Mouse (Mus musculus) CH12.LX (cell line): ENCODE data around the gene Abcd2. TPM values are rescaled to one million over a fixed set of nuclear protein-coding genes. Genes with fewer than 3 reads are reported as not detected.

ENCODE experiments used
- DNase-seq: peaks from one replicate; pipeline ENCODE4 v3.0.0-alpha.2; 2013; ENCODE audit errors: extremely low read depth
- H3K27ac ChIP-seq: 2 replicates; pipeline ENCODE4 v1.5.1; 2012; ENCODE audit warnings: low read depth, mild to moderate bottlenecking, control low read depth, moderate library complexity; ENCODE audit not compliant: insufficient read depth
- H3K27me3 ChIP-seq: replicated peaks from 2 replicates; pipeline ENCODE3; 2012; ENCODE audit warnings: inconsistent platforms
- H3K36me3 ChIP-seq, 2 experiments: replicated peaks in 1 of 2; 2 replicates each; pipeline versions ENCODE3 to v1.6.1; 2012; ENCODE audit warnings: inconsistent platforms in 1 of 2, low read length in 1 of 2, mild to moderate bottlenecking in 1 of 2, mixed read lengths in 1 of 2, moderate library complexity in 1 of 2; ENCODE audit not compliant: control insufficient read depth in 1 of 2, insufficient read depth in 1 of 2
- H3K4me1 ChIP-seq, 2 experiments: 2 replicates each; pipeline ENCODE4 v1.6.1; 2012; ENCODE audit warnings: inconsistent platforms in 1 of 2, moderate library complexity in 1 of 2; ENCODE audit not compliant: insufficient read depth in 2 of 2, control insufficient read depth in 1 of 2
- H3K4me2 ChIP-seq: 2 replicates; pipeline ENCODE4 v1.6.1; 2012; ENCODE audit warnings: low read depth, mild to moderate bottlenecking, control low read depth; ENCODE audit not compliant: poor library complexity, insufficient read depth, severe bottlenecking
- H3K4me3 ChIP-seq, 3 experiments: fragments of 150-350 bp in 1 of 3; sonication (generic) in 1 of 3; replicated peaks in 1 of 3; 2 replicates each; pipeline versions ENCODE3 to v1.5.1; 2011 to 2012; ENCODE audit warnings: low read depth in 2 of 3, low read length in 2 of 3, mild to moderate bottlenecking in 2 of 3, moderate library complexity in 2 of 3, control low read depth in 1 of 3, improper control_type of control experiment in 1 of 3, inconsistent platforms in 1 of 3, mixed read lengths in 1 of 3; ENCODE audit not compliant: poor library complexity in 1 of 3
- H3K79me2 ChIP-seq: replicated peaks from 2 replicates; pipeline ENCODE4 v1.6.1; 2012; ENCODE audit warnings: mild to moderate bottlenecking, moderate library complexity; ENCODE audit not compliant: control insufficient read depth, poor library complexity, insufficient read depth, severe bottlenecking; ENCODE audit errors: extremely low read depth
- H3K9ac ChIP-seq: 2 replicates; pipeline ENCODE4 v1.6.1; 2012; ENCODE audit warnings: low read depth, mild to moderate bottlenecking, control low read depth, moderate library complexity; ENCODE audit not compliant: insufficient read depth
- H3K9me3 ChIP-seq: replicated peaks from 2 replicates; pipeline ENCODE3; 2012; ENCODE audit warnings: low read length, inconsistent platforms, mixed read lengths
- CHD1 ChIP-seq: IDR thresholded peaks from 2 replicates; pipeline ENCODE4 v1.6.1; 2012; ENCODE audit warnings: low read depth, low read length, improper control_type of control experiment, inconsistent platforms
- CTCF ChIP-seq, 2 experiments: IDR thresholded peaks in 1 of 2; conservative IDR thresholded peaks in 1 of 2; 2 replicates each; pipeline ENCODE4 v1.5.1; 2011 to 2012; ENCODE audit warnings: low read depth in 2 of 2, low read length in 2 of 2, improper control_type of control experiment in 1 of 2, inconsistent platforms in 1 of 2, mild to moderate bottlenecking in 1 of 2, moderate library complexity in 1 of 2
- GABPA ChIP-seq: IDR thresholded peaks from 2 replicates; pipeline ENCODE4 v1.6.1; 2012; ENCODE audit warnings: low read depth, low read length, improper control_type of control experiment, inconsistent platforms; ENCODE audit not compliant: insufficient replicate concordance
- JUN ChIP-seq: IDR thresholded peaks from 2 replicates; pipeline ENCODE4 v1.6.1; 2011; ENCODE audit warnings: low read depth, mild to moderate bottlenecking, low read length, improper control_type of control experiment, moderate library complexity; ENCODE audit not compliant: insufficient read depth
- MAX ChIP-seq: IDR thresholded peaks from 2 replicates; pipeline ENCODE4 v1.6.1; 2011; ENCODE audit warnings: low read length, improper control_type of control experiment
- NRF1 ChIP-seq: IDR thresholded peaks from 2 replicates; pipeline ENCODE4 v1.6.1; 2014; ENCODE audit warnings: low read depth, mild to moderate bottlenecking, inconsistent platforms, low read length, improper control_type of control experiment, moderate library complexity
- PAX5 ChIP-seq: IDR thresholded peaks from 2 replicates; pipeline ENCODE4 v1.6.1; 2012; ENCODE audit warnings: low read length, inconsistent platforms, mixed read lengths
- POLR2A ChIP-seq: IDR thresholded peaks from 2 replicates; pipeline ENCODE4 v1.6.1; 2011; ENCODE audit warnings: low read depth, mild to moderate bottlenecking, improper control_type of control experiment, low read length
- POLR2AphosphoS2 ChIP-seq: IDR thresholded peaks from 2 replicates; pipeline ENCODE4 v1.6.1; 2011; ENCODE audit warnings: low read depth, low read length, improper control_type of control experiment
- RAD21 ChIP-seq: IDR thresholded peaks from 2 replicates; pipeline ENCODE4 v1.6.1; 2011; ENCODE audit warnings: low read depth, mild to moderate bottlenecking, low read length, improper control_type of control experiment, moderate library complexity
- RCOR1 ChIP-seq: conservative IDR thresholded peaks from 2 replicates; pipeline ENCODE4 v1.6.1; 2012; ENCODE audit warnings: low read depth, mild to moderate bottlenecking, inconsistent platforms, low read length, improper control_type of control experiment
- TCF12 ChIP-seq: IDR thresholded peaks from 2 replicates; pipeline ENCODE4 v1.6.1; 2014; ENCODE audit warnings: low read depth, mild to moderate bottlenecking, inconsistent platforms, low read length, improper control_type of control experiment
- USF2 ChIP-seq: conservative IDR thresholded peaks from 2 replicates; pipeline ENCODE4 v1.6.1; 2011; ENCODE audit warnings: low read depth, low read length, improper control_type of control experiment
- ZC3H11A ChIP-seq: IDR thresholded peaks from 2 replicates; pipeline ENCODE4 v1.6.1; 2012; ENCODE audit warnings: low read depth, mild to moderate bottlenecking, inconsistent platforms, low read length, improper control_type of control experiment
- ZNF384 ChIP-seq: IDR thresholded peaks from 2 replicates; pipeline ENCODE4 v1.6.1; 2012; ENCODE audit warnings: low read depth, low read length, improper control_type of control experiment, inconsistent platforms
- dilution Hi-C: fragments of 300-500 bp; cut with MboI; formaldehyde crosslinking; loops from 2 replicates; pipeline ENCODE4 v1.14.3; 2020; ENCODE audit warnings: low sequenced_read_pairs; ENCODE audit not compliant: extremely low pct_unique_long_range_greater_than_20kb, extremely low pct_ligation_motif_present
- in situ Hi-C: fragments of 300-500 bp; cut with MboI; formaldehyde crosslinking; loops from 3 replicates; pipeline ENCODE4 v1.14.3; 2019; ENCODE audit warnings: low sequenced_read_pairs, low pct_ligation_motif_present, low pct_unique_long_range_greater_than_20kb, mixed read lengths
- polyA plus RNA-seq: library from polyadenylated mRNA; unstranded; fragments of >175 nt; gene quantifications from 2 replicates; pipeline ENCODE4 v1.2.1, GENCODE M21; 2012; ENCODE audit warnings: low read depth; ENCODE audit not compliant: insufficient read length
- total RNA-seq, 2 experiments: library from RNA; depleted of rRNA; stranded (reverse); fragments of 300-350 nt in 1 of 2; fragments of >200 nt in 1 of 2; gene quantifications; 2 replicates each; pipeline ENCODE4 v1.2.3; 2012 to 2014

The Abcd2 gene
- total and polyA plus RNA-seq, 3 experiments: not detected

GRCm38 (mm10) chr15:91192223-91192598, 612 bp upstream of the Abcd2 start:
- Histone ChIP-seq H3K9ac (no peak overlapping the region), H3K36me3 (no peaks in the 10 kb centered on the region), H3K4me3 (no peak overlapping the region), H3K27ac (no peak overlapping the region)
- in situ Hi-C loops: no loop called here
- no peak for DNase-seq
- no peak for TF ChIP-seq POLR2AphosphoS2
- no peak for TF ChIP-seq PAX5
- no peak for TF ChIP-seq MAX
- no peak for TF ChIP-seq GABPA
- TF ChIP-seq NRF1: no peak
- TF ChIP-seq RCOR1: no peak
- no peak for TF ChIP-seq ZC3H11A
- TF ChIP-seq USF2: no peak
- TF ChIP-seq RAD21: no peak
- no peak for TF ChIP-seq CHD1
- TF ChIP-seq POLR2A: no peak
- no peak for TF ChIP-seq CTCF (conservative IDR thresholded peaks at IDR 0.05 in 1 of 2, IDR thresholded peaks at IDR 0.05 in 1 of 2; ENCODE audit: low read depth in 2 of 2, low read length in 2 of 2)
- TF ChIP-seq, all 38 proteins: peak for 0
- dilution Hi-C loops: no loop called here
- Histone ChIP-seq H3K27me3 (no peaks in the 10 kb centered on the region), H3K4me1 (no peaks in the 10 kb centered on the region), H3K79me2 (no peaks in the 10 kb centered on the region), H3K9me3 (peaks cover 60% of the 10 kb centered on the region), H3K4me2 (no peak overlapping the region)

GRCm38 (mm10) chr15:91190519-91191207, 936 bp downstream of the Abcd2 start:
- in situ Hi-C loops: no loop called here
- Histone ChIP-seq H3K4me2 (no peak overlapping the region), H3K9ac (no peak overlapping the region), H3K27ac (no peak overlapping the region), H3K4me3 (no peak overlapping the region), H3K27me3 (no peaks in the 10 kb centered on the region), H3K4me1 (no peaks in the 10 kb centered on the region), H3K9me3 (peaks cover 56% of the 10 kb centered on the region), H3K79me2 (no peaks in the 10 kb centered on the region), H3K36me3 (no peaks in the 10 kb centered on the region)
- dilution Hi-C loops: no loop called here
- no peak for DNase-seq
- TF ChIP-seq ZNF384 (no peak), ZC3H11A (no peak), JUN (no peak), USF2 (no peak)

GRCm38 (mm10) chr15:91190026-91190425, 1.6 kb downstream of the Abcd2 start:
- H3K4me2 ChIP-seq: no peak overlapping the region
- H3K27me3 ChIP-seq: no peaks in the 10 kb centered on the region
- H3K9me3 ChIP-seq: peaks cover 54% of the 10 kb centered on the region
- TF ChIP-seq ZC3H11A (no peak), NRF1 (no peak), TCF12 (no peak)
- in situ Hi-C loops: no loop called here
- DNase-seq: no peak
- no peak overlapping the region for H3K4me3 ChIP-seq
- no peak overlapping the region for H3K27ac ChIP-seq
- dilution Hi-C loops: no loop called here
- no peak overlapping the region for H3K9ac ChIP-seq
- no peaks in the 10 kb centered on the region for H3K36me3 ChIP-seq
- H3K79me2 ChIP-seq: no peaks in the 10 kb centered on the region
- no peaks in the 10 kb centered on the region for H3K4me1 ChIP-seq
